Mouse (Mus musculus) liver, embryonic 15.5 days (tissue): ENCODE results near the gene Gm29666. TPM values are rescaled to one million over a fixed set of nuclear protein-coding genes. Genes with fewer than 3 reads are reported as not detected.
A peak's percentile ranks its signal among the peaks of the same experiment; 100 is the strongest.

Experiments
- microRNA-seq: library from miRNA; unstranded; fragments of <30 nt; microRNA quantifications from one replicate; pipeline ENCODE4, GENCODE M21; 2016
- polyA plus RNA-seq: library from polyadenylated mRNA; unstranded; fragments of >200 nt; fragmentation: Nextera tagmentation; extraction: Ambion mirVana; gene quantifications from 2 replicates; pipeline ENCODE4 v1.2.1, GENCODE M21; 2015

The Gm29666 gene
- polyA plus RNA-seq, 1 experiment from 2014 or later: 0.37 TPM

Small RNA genes within 50 kb of the gene (microRNA-seq; reads per million reads assigned to microRNA genes)
- gene Mir1249: 5.3 reads per million, percentile 17 among the genes with 10 or more reads in this experiment

Other genes with a start within 250 kb of the Gm29666 start
- 0.40 and 0.43 TPM in 2 replicates for gene Arhgap8, start 200.0 kb downstream of the Gm29666 start, polyA plus RNA-seq
- gene Phf21b, start 64.0 kb downstream of the Gm29666 start, polyA plus RNA-seq: 0.03 TPM in 1 of 2 replicates, not detected in the other
- gene Nup50, start 3.4 kb upstream of the Gm29666 start, polyA plus RNA-seq: 23.5 and 25.4 TPM in 2 replicates
- gene 5031439G07Rik, start 68.5 kb upstream of the Gm29666 start, polyA plus RNA-seq: 2.0 and 3.9 TPM in 2 replicates
- not detected in 2 replicates for gene Upk3a, start 97.1 kb upstream of the Gm29666 start, polyA plus RNA-seq
- 6.0 and 7.5 TPM in 2 replicates for gene Fam118a, start 108.9 kb upstream of the Gm29666 start, polyA plus RNA-seq
- 0.12 and 0.16 TPM in 2 replicates for gene Smc1b, start 211.9 kb upstream of the Gm29666 start, polyA plus RNA-seq
- not detected in 2 replicates for gene Ribc2, start 212.0 kb upstream of the Gm29666 start, polyA plus RNA-seq